Mouse (Mus musculus) liver, adult 2 months (tissue): Measurements from ENCODE around the gene Ptgfrn. TPM values are rescaled to one million over a fixed set of nuclear protein-coding genes. Genes with fewer than 3 reads are reported as not detected.

Experiments
- DNase-seq: peaks from one replicate; pipeline ENCODE4 v3.0.0-alpha.2; 2011; ENCODE audit warnings: low read depth, low spot score; ENCODE audit errors: extremely low read depth
- H3K27ac ChIP-seq: fragments of 200-500 bp; replicated peaks from 2 replicates; pipeline ENCODE4 v1.5.1; 2012; ENCODE audit warnings: low read depth, mild to moderate bottlenecking, control low read depth, inconsistent platforms, low read length; ENCODE audit not compliant: insufficient read depth
- H3K27me3 ChIP-seq: fragments of 200-500 bp; 2 replicates; pipeline ENCODE4 v1.6.1; 2012; ENCODE audit warnings: mild to moderate bottlenecking, moderate library complexity, low read length, inconsistent platforms; ENCODE audit not compliant: control insufficient read depth, insufficient read depth
- H3K36me3 ChIP-seq: fragments of 200-500 bp; 2 replicates; pipeline ENCODE4 v1.6.1; 2012; ENCODE audit warnings: low read length, inconsistent platforms; ENCODE audit not compliant: control insufficient read depth, insufficient read depth
- H3K4me1 ChIP-seq: fragments of 200-500 bp; 2 replicates; pipeline ENCODE4 v1.6.1; 2011; ENCODE audit warnings: low read length; ENCODE audit not compliant: control insufficient read depth, insufficient read depth
- H3K4me3 ChIP-seq: fragments of 200-500 bp; 2 replicates; pipeline ENCODE4 v1.5.1; 2011; ENCODE audit warnings: low read depth, mild to moderate bottlenecking, control low read depth, low read length, moderate library complexity; ENCODE audit not compliant: insufficient read depth
- H3K79me2 ChIP-seq: fragments of 200-500 bp; 2 replicates; pipeline ENCODE4 v1.6.1; 2012; ENCODE audit warnings: inconsistent platforms, mild to moderate bottlenecking, low read length, moderate library complexity; ENCODE audit not compliant: control insufficient read depth, insufficient read depth
- H3K9ac ChIP-seq: fragments of 200-500 bp; 2 replicates; pipeline ENCODE4 v1.6.1; 2012; ENCODE audit warnings: low read depth, mild to moderate bottlenecking, control low read depth, inconsistent platforms, low read length
- CTCF ChIP-seq: fragments of 200-500 bp; IDR thresholded peaks from 2 replicates; pipeline ENCODE4 v1.5.1; 2011; ENCODE audit warnings: low read depth, low read length, control low read depth
- POLR2A ChIP-seq: fragments of 200-500 bp; IDR thresholded peaks from 2 replicates; pipeline ENCODE4 v1.6.1; 2011; ENCODE audit warnings: low read length, control low read depth; ENCODE audit not compliant: insufficient read depth; ENCODE audit errors: extremely low read depth
- WGBS: fragments of 180-500 bp; shearing (Covaris S2); methylation state at CpG from one replicate; pipeline ENCODE4 v1.1.7; 2018; 5-methylcytosine and 5-hydroxymethylcytosine counted together
- polyA plus RNA-seq: library from polyadenylated mRNA; depleted of rRNA; stranded (reverse); fragments of >200 nt; gene quantifications from 2 replicates; pipeline ENCODE4 v1.2.3, GENCODE M21; 2012
- total RNA-seq: library from RNA; depleted of rRNA; stranded (reverse); fragments of >200 nt; gene quantifications from 2 replicates; pipeline ENCODE4 v1.2.3, GENCODE M21; 2014

The Ptgfrn gene
- total and polyA plus RNA-seq, 2 experiments, result 0.88 to 1.8 TPM

DNA sequence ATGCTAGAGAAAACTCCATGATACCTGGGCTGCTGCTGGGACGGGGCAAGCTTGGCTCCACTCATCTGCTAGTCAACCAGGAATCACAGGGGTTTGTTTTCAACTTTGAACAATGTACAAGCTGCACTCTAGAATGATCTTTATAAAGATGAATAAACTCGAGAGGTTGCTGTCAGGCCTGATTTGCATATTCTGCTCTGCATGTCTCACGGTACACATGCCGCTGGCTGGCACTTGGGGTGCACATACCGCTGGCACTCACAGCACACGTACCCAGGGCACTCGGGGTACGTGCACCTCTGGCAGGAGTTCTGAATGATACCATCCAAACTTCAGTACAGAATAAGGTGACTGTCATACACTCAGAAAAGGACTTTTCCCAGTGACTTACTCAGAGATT lies 97.5 kb downstream of the Ptgfrn start:
- TF ChIP-seq POLR2A (no peak), CTCF (no peak)
- Histone ChIP-seq H3K27me3 (no peaks in the 10 kb centered on the region), H3K4me3 (no peak overlapping the region), H3K4me1 (no peaks in the 10 kb centered on the region), H3K79me2 (no peaks in the 10 kb centered on the region), H3K9ac (no peak overlapping the region), H3K27ac (no peak overlapping the region), H3K36me3 (no peaks in the 10 kb centered on the region)
- DNase-seq, result no peak
- WGBS, result 90% methylated on average over 8 of the region's 8 CpGs

- DNase-seq, result no peak
- H3K79me2 ChIP-seq, result no peaks in the 10 kb centered on the region
- TF ChIP-seq CTCF (no peak), POLR2A (no peak)
- no peaks in the 10 kb centered on the region for H3K4me1 ChIP-seq
- no peaks in the 10 kb centered on the region for H3K36me3 ChIP-seq
- no peaks in the 10 kb centered on the region for H3K27me3 ChIP-seq
- H3K27ac ChIP-seq, result no peak overlapping the region
- WGBS, result 75% methylated on average over 10 of the region's 10 CpGs
- no peak overlapping the region for H3K4me3 ChIP-seq
- no peak overlapping the region for H3K9ac ChIP-seq
Observed at GRCm38 (mm10) chr3:101012131-101012571, 97.9 kb downstream of the Ptgfrn start.

DNA sequence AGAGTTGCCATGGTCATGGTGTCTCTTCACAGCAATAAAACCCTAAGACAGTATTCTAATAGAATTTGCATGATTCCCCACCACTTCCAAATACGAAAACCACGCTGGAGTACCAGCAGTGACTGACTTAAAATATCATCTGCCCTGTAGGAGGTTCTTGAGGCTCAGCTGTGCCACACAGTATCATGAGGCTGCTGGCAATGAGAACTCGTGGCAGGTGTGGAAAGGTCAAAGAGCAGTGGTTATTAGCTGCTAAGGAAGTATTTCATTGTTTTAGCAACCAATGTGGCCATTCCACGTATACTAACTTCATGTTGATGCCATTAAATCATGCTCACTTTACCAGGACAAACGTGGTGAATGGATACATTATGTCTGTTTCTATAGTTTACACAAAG lies 98.9 kb downstream of the Ptgfrn start:
- WGBS, result 69% methylated on average over 5 of the region's 5 CpGs
- H3K36me3 ChIP-seq, result no peaks in the 10 kb centered on the region
- H3K27me3 ChIP-seq, result no peaks in the 10 kb centered on the region
- H3K4me1 ChIP-seq, result no peaks in the 10 kb centered on the region
- no peak overlapping the region for H3K9ac ChIP-seq
- H3K27ac ChIP-seq, result no peak overlapping the region
- H3K79me2 ChIP-seq, result no peaks in the 10 kb centered on the region
- DNase-seq, result no peak
- no peak overlapping the region for H3K4me3 ChIP-seq
- no peak for TF ChIP-seq POLR2A
- TF ChIP-seq CTCF, result no peak

GRCm38 (mm10) chr3:101010589-101011202 lies 99.4 kb downstream of the Ptgfrn start:
- TF ChIP-seq CTCF (no peak), POLR2A (no peak)
- Histone ChIP-seq H3K4me1 (no peaks in the 10 kb centered on the region), H3K79me2 (no peaks in the 10 kb centered on the region), H3K4me3 (no peak overlapping the region), H3K36me3 (no peaks in the 10 kb centered on the region), H3K9ac (no peak overlapping the region), H3K27me3 (no peaks in the 10 kb centered on the region), H3K27ac (no peak overlapping the region)
- DNase-seq, result peak; percentile 7
- WGBS, result 79% methylated on average over 4 of the region's 4 CpGs

- Histone ChIP-seq H3K79me2 (no peaks in the 10 kb centered on the region), H3K36me3 (no peaks in the 10 kb centered on the region), H3K27ac (no peak overlapping the region), H3K4me3 (no peak overlapping the region), H3K4me1 (no peaks in the 10 kb centered on the region), H3K27me3 (no peaks in the 10 kb centered on the region), H3K9ac (no peak overlapping the region)
- TF ChIP-seq POLR2A (no peak), CTCF (no peak)
- no peak for DNase-seq
- WGBS, result 73% methylated on average over 5 of the region's 5 CpGs
Observed at GRCm38 (mm10) chr3:101007112-101007782, 102.8 kb downstream of the Ptgfrn start.

DNA sequence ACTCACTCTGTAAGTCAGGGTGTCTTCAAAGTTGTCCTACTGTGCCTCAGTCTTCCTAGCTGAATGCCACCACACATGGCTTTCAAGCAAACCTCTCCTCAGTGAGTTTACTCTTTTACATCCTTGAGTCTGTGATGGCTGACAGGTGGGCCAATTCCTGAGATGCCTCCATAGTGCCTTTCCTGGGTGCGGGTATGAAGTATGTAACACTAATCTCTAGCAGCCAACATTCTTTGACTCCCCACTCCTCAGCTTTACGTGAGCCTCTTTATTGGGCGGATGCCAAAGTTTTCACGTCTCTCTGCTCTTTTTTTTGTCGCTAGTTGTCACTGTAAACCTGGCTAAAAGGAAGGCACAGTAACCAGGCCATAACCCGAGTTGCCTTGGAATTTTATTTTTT lies 104.7 kb downstream of the Ptgfrn start:
- no peak overlapping the region for H3K4me3 ChIP-seq
- 85% methylated on average over 6 of the region's 6 CpGs for WGBS
- no peaks in the 10 kb centered on the region for H3K79me2 ChIP-seq
- H3K27ac ChIP-seq, result no peak overlapping the region
- H3K27me3 ChIP-seq, result no peaks in the 10 kb centered on the region
- TF ChIP-seq POLR2A, result no peak
- TF ChIP-seq CTCF, result no peak
- H3K4me1 ChIP-seq, result no peaks in the 10 kb centered on the region
- H3K36me3 ChIP-seq, result no peaks in the 10 kb centered on the region
- no peak overlapping the region for H3K9ac ChIP-seq
- DNase-seq, result no peak
